Mouse (Mus musculus) layer of hippocampus, postnatal 25 days (tissue): ENCODE data around the gene Cabcoco1. TPM values are rescaled to one million over a fixed set of nuclear protein-coding genes. Genes with fewer than 3 reads are reported as not detected.

Experiments
- DNase-seq, 2 experiments: peaks; one replicate each; pipeline ENCODE4 v3.0.0; 2022; ENCODE audit warnings: mixed read lengths in 2 of 2, low spot score in 1 of 2; ENCODE audit errors: extremely low spot score in 1 of 2
- total RNA-seq, 2 experiments: library from RNA; stranded (reverse); gene quantifications; 2 replicates each; pipeline ENCODE4 v1.2.3; 2021

The Cabcoco1 gene
- total RNA-seq, 2 experiments from 2014 or later, result 2.3 to 3.0 TPM

- no peak for DNase-seq
These were observed 99.6 kb downstream of the Cabcoco1 start for GRCm38 (mm10) chr10:68441931-68442662.

DNA sequence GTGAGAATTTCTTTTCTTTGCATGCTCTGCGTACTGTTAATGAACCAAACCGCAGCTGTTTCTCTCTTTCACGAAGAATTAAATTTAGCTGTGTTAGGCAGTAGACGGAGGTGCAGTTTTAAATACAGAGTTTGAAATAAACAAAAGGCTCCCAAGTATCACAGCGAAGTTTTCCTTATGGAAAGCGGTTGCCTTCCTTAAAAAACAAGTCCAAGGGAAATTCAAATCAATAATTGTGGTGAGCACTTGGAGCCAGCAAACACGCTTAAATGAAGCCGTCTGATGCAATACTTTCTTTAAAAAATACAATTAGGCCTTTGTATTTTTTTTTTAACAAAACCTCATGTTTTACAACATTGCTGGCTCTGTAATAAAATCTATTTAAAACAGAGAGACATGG is 101.2 kb downstream of the Cabcoco1 start:
- no peak for DNase-seq

GRCm38 (mm10) chr10:68435754-68436153 is 105.9 kb downstream of the Cabcoco1 start:
- DNase-seq, result no peak

GRCm38 (mm10) chr10:68435001-68435560 is 106.6 kb downstream of the Cabcoco1 start:
- no peak for DNase-seq

- no peak for DNase-seq
These were observed 107.6 kb downstream of the Cabcoco1 start for GRCm38 (mm10) chr10:68434045-68434639.

GRCm38 (mm10) chr10:68431346-68431745 is 110.3 kb downstream of the Cabcoco1 start:
- DNase-seq, result no peak

GRCm38 (mm10) chr10:68430929-68431328 is 110.8 kb downstream of the Cabcoco1 start:
- DNase-seq, result no peak

DNA sequence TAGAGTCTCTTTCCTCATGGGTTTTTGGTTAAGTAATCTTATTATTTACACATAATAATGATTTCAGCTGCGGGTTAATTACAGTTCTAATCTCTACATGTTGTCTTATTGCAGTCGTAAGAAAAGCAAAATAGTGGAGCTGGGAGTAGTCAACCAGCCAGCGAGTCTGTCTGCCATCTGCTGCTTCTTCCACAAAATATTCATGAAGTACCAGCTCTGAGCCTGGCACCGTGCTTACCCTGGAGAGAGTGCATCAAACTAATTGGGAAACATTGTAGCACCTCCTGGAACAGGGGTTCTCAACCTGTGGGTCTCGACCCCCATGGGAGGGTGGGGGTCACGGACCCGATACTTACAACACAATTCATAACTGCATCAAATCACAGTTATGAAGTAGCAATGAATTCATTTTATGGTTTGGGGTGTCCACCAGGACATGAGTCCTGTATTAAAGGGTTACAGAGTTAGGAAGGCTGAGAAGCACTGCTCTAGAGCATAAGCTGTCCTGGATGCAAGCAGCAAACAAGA is 121.2 kb downstream of the Cabcoco1 start:
- DNase-seq, result peak in 1 of 2 experiments; percentile 13

GRCm38 (mm10) chr10:68419893-68420292 is 121.8 kb downstream of the Cabcoco1 start:
- no peak for DNase-seq

- DNase-seq, result no peak
These were observed 124.5 kb downstream of the Cabcoco1 start for GRCm38 (mm10) chr10:68417074-68417790.

- no peak for DNase-seq
These were observed 135.8 kb downstream of the Cabcoco1 start for GRCm38 (mm10) chr10:68405936-68406335.

- DNase-seq, result no peak
These were observed 144.9 kb downstream of the Cabcoco1 start for GRCm38 (mm10) chr10:68396786-68397185.

- DNase-seq, result no peak
These were observed 145.6 kb downstream of the Cabcoco1 start for GRCm38 (mm10) chr10:68396083-68396482.

DNA sequence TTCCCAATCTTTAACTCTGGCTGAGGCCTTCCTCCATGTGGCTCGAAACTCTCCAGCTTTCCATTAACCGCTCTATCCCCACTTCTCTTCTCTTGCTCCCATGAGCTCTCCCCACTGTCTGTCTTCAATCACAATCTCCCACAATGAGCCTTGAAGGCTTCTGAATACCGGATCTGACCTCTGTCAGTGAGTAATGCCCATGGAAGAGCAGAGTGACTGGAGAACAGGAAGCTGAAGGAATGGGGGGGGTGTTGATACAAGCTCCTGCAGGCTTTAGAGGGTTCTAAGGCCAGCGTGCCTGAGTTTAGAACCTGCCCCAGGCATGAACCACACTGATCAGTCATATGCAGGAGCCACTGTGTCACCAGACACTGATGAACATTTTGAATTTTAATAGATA is 150.1 kb downstream of the Cabcoco1 start:
- no peak for DNase-seq

DNA sequence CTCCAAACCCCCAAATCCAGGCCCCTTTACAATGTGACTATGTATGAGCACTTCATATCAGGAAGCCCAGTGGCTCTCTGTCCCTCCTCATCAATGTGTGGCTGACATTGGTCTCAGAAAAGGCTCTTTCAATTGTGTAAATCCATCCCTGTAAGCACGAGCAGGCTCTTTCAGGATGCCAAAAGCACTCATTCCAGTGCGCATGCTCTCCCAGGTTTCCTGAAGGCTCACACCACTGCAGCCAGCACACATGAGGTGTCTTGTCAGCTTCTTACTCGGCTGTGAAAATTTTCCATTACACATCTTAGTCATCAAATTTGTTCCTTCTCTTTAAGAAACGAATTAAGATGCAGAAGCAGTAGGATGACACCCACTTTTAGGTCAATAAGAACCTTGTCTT is 152.9 kb downstream of the Cabcoco1 start:
- no peak for DNase-seq

GRCm38 (mm10) chr10:68388138-68388537 is 153.6 kb downstream of the Cabcoco1 start:
- DNase-seq, result no peak

Other genes with a start within 250 kb of the Cabcoco1 start
- gene Tmem26, start 181.8 kb upstream of the Cabcoco1 start, total RNA-seq, result under 1 TPM; 0.07 to 0.21 TPM